Mouse (Mus musculus) thymus, adult 2 months (tissue): Measurements from ENCODE around the gene Cbx4.

ENCODE experiments used
- CTCF ChIP-seq: fragments of 200-500 bp; IDR thresholded peaks from 2 replicates; pipeline ENCODE4 v1.5.1; 2012; ENCODE audit warnings: mild to moderate bottlenecking, control low read depth, low read length, moderate library complexity, borderline replicate concordance; ENCODE audit not compliant: control insufficient read depth, poor library complexity, insufficient read depth; ENCODE audit errors: extremely low read depth
- POLR2A ChIP-seq: fragments of 200-500 bp; IDR thresholded peaks from 2 replicates; pipeline ENCODE4 v1.6.1; 2012; ENCODE audit warnings: mild to moderate bottlenecking, low read length, control low read depth, moderate library complexity; ENCODE audit not compliant: control insufficient read depth, poor library complexity, insufficient read depth; ENCODE audit errors: extremely low read depth

- no peak for TF ChIP-seq POLR2A
- TF ChIP-seq CTCF = no peak
Observed at GRCm38 (mm10) chr11:119053738-119054350, 32.2 kb downstream of the Cbx4 start.
